Mouse (Mus musculus): Measurements from ENCODE around the gene C3. TPM values are rescaled to one million over a fixed set of nuclear protein-coding genes. Genes with fewer than 3 reads are reported as not detected.

Gene C3
- polyA plus RNA-seq, 1 experiment, result 16.6 TPM

- Histone ChIP-seq H3K9me3 (no peaks in the 10 kb centered on the region), H3K36me3 (replicated peaks; ENCODE audit: low read length) (peaks cover 49% of the 10 kb centered on the region), H3K27me3 (replicated peaks) (no peaks in the 10 kb centered on the region), H3K4me3 (replicated peaks) (peak overlapping the region; percentile 59), H3K4me1 (peaks cover 47% of the 10 kb centered on the region)
- TF ChIP-seq GATA1 (IDR thresholded peaks at IDR 0.05; ENCODE audit: borderline replicate concordance, low read length) (no peak), FLI1 (IDR thresholded peaks at IDR 0.05; ENCODE audit: low read length) (no peak)
Observed at GRCm38 (mm10) chr17:57251431-57251830, 23.5 kb upstream of the C3 start.

- TF ChIP-seq GATA1 (IDR thresholded peaks at IDR 0.05; ENCODE audit: borderline replicate concordance, low read length), result no peak
- no peak for TF ChIP-seq FLI1 (IDR thresholded peaks at IDR 0.05; ENCODE audit: low read length)
- H3K36me3 ChIP-seq (replicated peaks; ENCODE audit: low read length), result peaks cover 46% of the 10 kb centered on the region
- peaks cover 55% of the 10 kb centered on the region for H3K4me1 ChIP-seq
- H3K9me3 ChIP-seq, result no peaks in the 10 kb centered on the region
- H3K27me3 ChIP-seq (replicated peaks), result no peaks in the 10 kb centered on the region
- peak overlapping the region; percentile 100 for H3K4me3 ChIP-seq (replicated peaks)
Observed at GRCm38 (mm10) chr17:57250461-57251160, 22.7 kb upstream of the C3 start.

- TF ChIP-seq FLI1 (IDR thresholded peaks at IDR 0.05; ENCODE audit: low read length) (no peak), GATA1 (IDR thresholded peaks at IDR 0.05; ENCODE audit: borderline replicate concordance, low read length) (no peak)
- Histone ChIP-seq H3K4me3 (replicated peaks) (peak within 1 kb of the TSS; percentile 100), H3K9me3 (no peaks in the 10 kb centered on the region), H3K36me3 (replicated peaks; ENCODE audit: low read length) (peaks cover 46% of the 10 kb centered on the region), H3K27me3 (replicated peaks) (no peaks in the 10 kb centered on the region), H3K4me1 (peaks cover 63% of the 10 kb centered on the region)
Observed at GRCm38 (mm10) chr17:57249186-57250181, 21.5 kb upstream of the C3 start, which contains the start of gene Trip10. Gene Trip10, plus strand, starts transcription at chr17:57249455.

- no peaks in the 10 kb centered on the region for H3K9me3 ChIP-seq
- H3K4me3 ChIP-seq (replicated peaks), result peak overlapping the region; percentile 100
- H3K4me1 ChIP-seq, result peaks cover 70% of the 10 kb centered on the region
- H3K36me3 ChIP-seq (replicated peaks; ENCODE audit: low read length), result peaks cover 46% of the 10 kb centered on the region
- TF ChIP-seq GATA1 (IDR thresholded peaks at IDR 0.05; ENCODE audit: borderline replicate concordance, low read length) (no peak), FLI1 (IDR thresholded peaks at IDR 0.05; ENCODE audit: low read length) (no peak)
- H3K27me3 ChIP-seq (replicated peaks), result no peaks in the 10 kb centered on the region
Observed at GRCm38 (mm10) chr17:57248771-57249170, 20.8 kb upstream of the C3 start.

GRCm38 (mm10) chr17:57248201-57248699 is 20.3 kb upstream of the C3 start, which contains the start of gene Gpr108:
Gene Gpr108, minus strand, starts transcription at chr17:57248446.
- no peaks in the 10 kb centered on the region for H3K9me3 ChIP-seq
- peak within 1 kb of the TSS; percentile 100 for H3K4me3 ChIP-seq (replicated peaks)
- peaks cover 73% of the 10 kb centered on the region for H3K4me1 ChIP-seq
- no peaks in the 10 kb centered on the region for H3K27me3 ChIP-seq (replicated peaks)
- TF ChIP-seq FLI1 (IDR thresholded peaks at IDR 0.05; ENCODE audit: low read length), result no peak
- peaks cover 46% of the 10 kb centered on the region for H3K36me3 ChIP-seq (replicated peaks; ENCODE audit: low read length)

GRCm38 (mm10) chr17:57247393-57248200 is 19.7 kb upstream of the C3 start:
- H3K4me3 ChIP-seq (replicated peaks), result peak overlapping the region; percentile 100
- H3K27me3 ChIP-seq (replicated peaks), result no peaks in the 10 kb centered on the region
- H3K9me3 ChIP-seq, result no peaks in the 10 kb centered on the region
- no peak for TF ChIP-seq GATA1 (IDR thresholded peaks at IDR 0.05; ENCODE audit: borderline replicate concordance, low read length)
- peak; percentile 11; the same call in 1 of the 2 replicates for TF ChIP-seq FLI1 (IDR thresholded peaks at IDR 0.05; ENCODE audit: low read length)
- H3K36me3 ChIP-seq (replicated peaks; ENCODE audit: low read length), result peaks cover 46% of the 10 kb centered on the region
- peaks cover 73% of the 10 kb centered on the region for H3K4me1 ChIP-seq

- H3K9me3 ChIP-seq, result peaks cover under 1% of the 10 kb centered on the region; the same call in 1 of the 2 replicates
- peaks cover 66% of the 10 kb centered on the region for H3K4me1 ChIP-seq
- H3K36me3 ChIP-seq (replicated peaks; ENCODE audit: low read length), result peaks cover 48% of the 10 kb centered on the region
- no peak for TF ChIP-seq GATA1 (IDR thresholded peaks at IDR 0.05; ENCODE audit: borderline replicate concordance, low read length)
- no peak for TF ChIP-seq FLI1 (IDR thresholded peaks at IDR 0.05; ENCODE audit: low read length)
- peak overlapping the region; percentile 100 for H3K4me3 ChIP-seq (replicated peaks)
- H3K27me3 ChIP-seq (replicated peaks), result no peaks in the 10 kb centered on the region
Observed at GRCm38 (mm10) chr17:57246663-57247392, 18.9 kb upstream of the C3 start.

- peak overlapping the region; percentile 42 for H3K4me3 ChIP-seq (replicated peaks)
- peaks cover 48% of the 10 kb centered on the region for H3K36me3 ChIP-seq (replicated peaks; ENCODE audit: low read length)
- H3K27me3 ChIP-seq (replicated peaks), result no peaks in the 10 kb centered on the region
- TF ChIP-seq FLI1 (IDR thresholded peaks at IDR 0.05; ENCODE audit: low read length), result no peak
- no peak for TF ChIP-seq GATA1 (IDR thresholded peaks at IDR 0.05; ENCODE audit: borderline replicate concordance, low read length)
- H3K4me1 ChIP-seq, result peaks cover 52% of the 10 kb centered on the region
- peaks cover 5% of the 10 kb centered on the region; the same call in 1 of the 2 replicates for H3K9me3 ChIP-seq
Observed at GRCm38 (mm10) chr17:57245311-57245929, 17.5 kb upstream of the C3 start.

Data from megakaryocyte, embryonic 14.5 days (primary cell).